8 mouse cellular contexts compared by ENCODE assay signal in the genomic region with DNA sequence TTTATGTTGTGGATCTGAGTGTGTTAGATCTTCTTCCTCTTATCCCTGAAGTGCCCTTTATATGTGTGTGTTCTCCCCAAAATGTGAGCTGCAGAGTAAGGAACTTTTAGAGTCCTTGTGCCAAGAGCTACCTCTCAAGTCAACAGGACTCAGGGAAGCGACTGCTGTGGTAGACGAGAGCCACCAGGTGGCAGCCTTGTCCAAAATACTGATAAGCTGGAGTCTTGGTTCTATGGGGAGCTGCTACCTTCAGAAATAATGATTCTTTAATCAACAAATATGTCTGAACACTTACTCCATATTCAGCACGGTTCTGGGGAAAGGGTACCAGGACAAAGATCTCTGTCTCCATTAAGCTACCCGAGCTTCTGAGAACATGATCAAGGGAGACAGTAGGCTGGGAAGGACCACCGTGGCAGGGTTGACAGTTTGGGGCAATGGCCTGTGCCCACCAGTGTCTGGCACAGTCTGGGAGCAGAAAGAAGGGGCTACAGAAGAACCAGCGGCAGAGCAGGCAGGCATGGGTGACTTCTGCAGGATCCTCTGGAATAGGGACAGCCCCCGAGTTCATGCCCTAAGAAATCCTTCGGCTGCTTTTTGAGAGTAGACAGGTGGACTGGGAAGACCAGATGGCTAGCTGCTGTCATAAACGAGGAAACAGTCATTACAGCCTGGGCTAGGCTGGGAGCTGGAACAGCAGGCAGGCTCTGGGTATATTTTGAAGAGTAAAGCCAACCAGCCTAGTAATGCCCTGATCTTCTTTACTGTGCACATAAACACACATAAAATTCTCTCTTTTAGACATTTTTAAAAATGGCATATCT.
DNase-seq lines count a peak whose midpoint lies in the region; ATAC-seq lines count a peak whose summit lies in the region.

No protein-coding gene starts in this region.

- no peak for ATAC-seq in forebrain, embryonic 13.5 days

- DNase-seq in forebrain, embryonic 10.5 days (ENCODE audit: extremely low spot score, low spot score): peak; percentile 71
- DNase-seq in ZHBTc4 (ENCODE audit: low read depth, low spot score): peak; percentile 78
- DNase-seq in cerebellum, postnatal 36 days: peak; percentile 80 to 83
- peak; percentile 54 for DNase-seq in gastrocnemius, postnatal 14 days
- peak; percentile 75 to 89 for DNase-seq in kidney, postnatal 36 days
- DNase-seq in lung, postnatal 14 days: peak; percentile 79
- DNase-seq in spleen, adult 12 weeks (ENCODE audit: low spot score): peak; percentile 40

- H3K9ac ChIP-seq in forebrain, embryonic 13.5 days: no peak overlapping the region

- peaks cover 23% of the 10 kb centered on the region for H3K27me3 ChIP-seq in forebrain, embryonic 10.5 days (ENCODE audit: poor library complexity, severe bottlenecking)
- peaks cover 3% of the 10 kb centered on the region; the same call in 1 of the 2 replicates for H3K27me3 ChIP-seq in forebrain, embryonic 13.5 days

- no peaks in the 10 kb centered on the region for H3K9me3 ChIP-seq in forebrain, embryonic 10.5 days
- no peaks in the 10 kb centered on the region for H3K9me3 ChIP-seq in forebrain, embryonic 13.5 days (replicated peaks)

- H3K36me3 ChIP-seq in forebrain, embryonic 10.5 days (replicated peaks): no peaks in the 10 kb centered on the region
- H3K36me3 ChIP-seq in forebrain, embryonic 13.5 days (ENCODE audit: poor library complexity, severe bottlenecking): no peaks in the 10 kb centered on the region

- H3K27ac ChIP-seq in forebrain, embryonic 10.5 days: no peak overlapping the region
- H3K27ac ChIP-seq in forebrain, embryonic 13.5 days: no peak overlapping the region

- no peak overlapping the region for H3K4me2 ChIP-seq in forebrain, embryonic 13.5 days

- no peak overlapping the region for H3K4me3 ChIP-seq in forebrain, embryonic 10.5 days
- no peak overlapping the region for H3K4me3 ChIP-seq in forebrain, embryonic 13.5 days

- intact Hi-C loops in gastrocnemius, postnatal 14 days (cut with DNase I; ENCODE audit: low total_unique reads): loop anchor here (5.0 kb wide), 2 partner anchors 74 to 229 kb away; no protein-coding TSS in a partner anchor

- WGBS in forebrain, embryonic 10.5 days: 45% methylated on average over 9 of the region's 9 CpGs
- WGBS in forebrain, embryonic 13.5 days: 40% methylated on average over 9 of the region's 9 CpGs

- peaks cover 11% of the 10 kb centered on the region for H3K4me1 ChIP-seq in forebrain, embryonic 10.5 days
- no peaks in the 10 kb centered on the region for H3K4me1 ChIP-seq in forebrain, embryonic 13.5 days
